Mouse (Mus musculus) ES-Bruce4 (cell line): ENCODE measurements around the gene Ube2cbp.

Experiments used
- CTCF ChIP-seq: IDR thresholded peaks from one replicate; pipeline ENCODE4 v1.8.1; 2011; ENCODE audit warnings: low read depth, low read length
- EP300 ChIP-seq: IDR thresholded peaks from 2 replicates; pipeline ENCODE4 v1.6.1; 2011; ENCODE audit warnings: low read depth, low read length; ENCODE audit not compliant: insufficient read depth
- POLR2A ChIP-seq: IDR thresholded peaks from one replicate; pipeline ENCODE4 v1.8.1; 2011; ENCODE audit warnings: low read length; ENCODE audit not compliant: insufficient read depth

- TF ChIP-seq EP300: no peak
- TF ChIP-seq CTCF: no peak
- no peak for TF ChIP-seq POLR2A
Observed at GRCm38 (mm10) chr9:86496261-86496660, 31.5 kb upstream of the Ube2cbp start.
